Mouse (Mus musculus) C2C12 (cell line): ENCODE measurements around the gene Cd24a. TPM values are rescaled to one million over a fixed set of nuclear protein-coding genes. Genes with fewer than 3 reads are reported as not detected.

Source experiments
- H3K27me3 ChIP-seq: one replicate; pipeline ENCODE4 v1.6.1; 2011; ENCODE audit not compliant: control insufficient read depth, insufficient read depth, insufficient read length
- H3K36me3 ChIP-seq: one replicate; pipeline ENCODE4 v1.6.1; 2011; ENCODE audit not compliant: control insufficient read depth, insufficient read depth
- H3K4me3 ChIP-seq: one replicate; pipeline ENCODE4 v1.5.1; 2011; ENCODE audit warnings: mild to moderate bottlenecking, control low read depth; ENCODE audit not compliant: poor library complexity, insufficient read depth, severe bottlenecking
- H3K79me2 ChIP-seq: one replicate; pipeline ENCODE4 v1.6.1; 2011; ENCODE audit not compliant: control insufficient read depth, insufficient read depth
- H3K79me3 ChIP-seq: one replicate; pipeline ENCODE4 v1.6.1; 2011; ENCODE audit warnings: low read depth, control low read depth
- H3ac ChIP-seq: one replicate; pipeline ENCODE3; 2011; ENCODE audit warnings: low read depth; ENCODE audit not compliant: control insufficient read depth, insufficient read length
- CEBPB ChIP-seq: IDR thresholded peaks from one replicate; pipeline ENCODE4 v1.6.1; 2011; ENCODE audit warnings: low read depth, mild to moderate bottlenecking, control low read depth, moderate library complexity
- CTCF ChIP-seq: IDR thresholded peaks from one replicate; pipeline ENCODE4 v1.5.1; 2011; ENCODE audit not compliant: control insufficient read depth, insufficient read depth, insufficient read length
- FOSL1 ChIP-seq: IDR thresholded peaks from one replicate; pipeline ENCODE4 v1.8.0; 2011; ENCODE audit warnings: mild to moderate bottlenecking, low read length; ENCODE audit not compliant: poor library complexity, insufficient read depth, severe bottlenecking
- MAX ChIP-seq: IDR thresholded peaks from one replicate; pipeline ENCODE4 v1.6.1; 2011; ENCODE audit warnings: mild to moderate bottlenecking, control low read depth
- MYOD1 ChIP-seq: IDR thresholded peaks from one replicate; pipeline ENCODE4 v1.6.1; 2011; ENCODE audit warnings: low read depth; ENCODE audit not compliant: control insufficient read depth, insufficient read length
- MYOG ChIP-seq: IDR thresholded peaks from one replicate; pipeline ENCODE4 v1.6.1; 2011; ENCODE audit not compliant: control insufficient read depth, insufficient read length; ENCODE audit errors: extremely low read depth
- USF1 ChIP-seq: IDR thresholded peaks from one replicate; pipeline ENCODE4 v1.6.1; 2011; ENCODE audit warnings: low read depth, mild to moderate bottlenecking, control low read depth, moderate library complexity
- polyA plus RNA-seq: library from polyadenylated mRNA; unstranded; fragments of >200 nt; fragmentation: generic; extraction: Trizol; gene quantifications from one replicate; pipeline ENCODE4 v1.2.1, GENCODE M21; 2012; ENCODE audit warnings: missing spikeins

Cd24a gene
- polyA plus RNA-seq, 1 experiment = 83.6 TPM

DNA sequence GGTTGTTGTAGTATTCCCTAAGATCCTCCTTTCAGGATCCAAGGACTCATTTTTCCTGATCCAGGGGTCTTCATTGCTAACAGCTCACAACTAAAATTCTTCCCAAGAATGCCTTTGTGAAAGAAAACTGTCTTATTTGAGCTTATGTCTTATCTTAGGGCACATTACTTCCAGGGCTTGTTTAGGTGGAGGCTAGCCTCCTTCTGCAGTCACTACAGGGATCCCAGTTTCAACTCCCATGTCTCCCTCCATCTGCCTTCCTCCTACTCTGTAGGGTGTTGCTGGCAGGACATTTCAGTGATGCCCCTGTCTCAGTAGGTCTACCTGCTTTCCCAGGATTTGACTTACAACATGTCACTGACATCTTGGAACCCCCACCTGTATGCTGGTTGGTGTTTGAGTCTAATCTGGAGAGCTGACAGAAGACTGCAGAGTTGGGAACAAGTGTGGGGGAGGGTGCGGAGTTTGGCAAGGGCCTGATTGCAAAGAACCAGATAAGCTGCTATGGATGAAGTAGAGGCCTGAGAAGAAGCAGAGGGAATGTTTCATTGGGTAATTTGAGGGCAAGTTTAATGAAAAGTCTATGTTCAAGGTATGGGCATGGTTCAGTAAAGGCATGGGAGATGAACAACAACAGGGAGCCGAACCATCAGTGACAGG, 20.1 kb downstream of the Cd24a start:
- Histone ChIP-seq H3K36me3 (no peaks in the 10 kb centered on the region), H3K79me3 (no peaks in the 10 kb centered on the region), H3K27me3 (no peaks in the 10 kb centered on the region), H3K79me2 (no peaks in the 10 kb centered on the region), H3K4me3 (no peak overlapping the region), H3ac (no peak overlapping the region)
- no peak for TF ChIP-seq FOSL1
- TF ChIP-seq MYOG = no peak
- TF ChIP-seq CTCF = no peak
- no peak for TF ChIP-seq USF1

- H3K36me3 ChIP-seq = no peaks in the 10 kb centered on the region
- no peak overlapping the region for H3K4me3 ChIP-seq
Measured at GRCm38 (mm10) chr10:43601039-43601438, 23.0 kb downstream of the Cd24a start.

DNA sequence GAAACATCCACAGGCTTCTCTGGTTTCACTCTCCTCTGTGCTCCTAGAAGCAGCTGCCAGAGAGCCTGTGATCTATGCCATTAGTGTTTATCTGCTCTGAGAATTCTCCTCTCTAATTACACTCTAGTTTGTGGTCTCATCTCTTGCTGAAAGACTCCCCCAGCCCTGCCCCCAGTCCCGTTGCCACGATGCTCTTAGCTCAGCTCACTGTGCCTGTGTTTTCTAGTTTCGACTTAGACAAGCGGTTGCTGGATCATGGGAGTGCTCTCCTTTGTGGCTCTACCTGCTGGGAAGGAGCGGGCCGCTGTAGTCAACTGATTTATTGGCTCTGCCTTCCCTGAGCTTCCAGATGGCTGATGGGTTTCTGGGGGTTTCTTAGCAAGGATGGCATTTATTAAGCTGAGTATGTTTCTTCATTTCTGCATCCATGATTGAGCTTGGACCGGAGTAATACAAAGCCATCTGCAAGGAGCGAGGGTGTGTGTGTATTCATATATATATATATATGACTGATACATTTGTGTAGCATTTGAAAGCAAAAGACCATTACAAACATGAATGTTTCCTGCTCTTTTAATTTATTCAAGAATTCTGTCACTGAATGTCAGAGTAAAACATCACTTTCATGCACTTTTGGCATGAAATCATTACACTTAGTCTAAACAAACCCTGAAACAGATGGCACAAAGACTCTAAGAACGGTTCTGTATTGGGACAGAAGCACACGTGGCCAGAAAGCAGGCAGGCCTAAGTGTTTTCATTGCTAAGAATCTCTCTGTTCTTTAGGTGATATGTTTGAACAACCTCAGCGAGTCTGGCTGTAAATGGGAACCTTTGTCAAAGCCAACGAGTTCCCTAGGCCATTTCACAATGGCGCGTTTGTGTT, 23.7 kb downstream of the Cd24a start:
- H3K79me3 ChIP-seq = no peaks in the 10 kb centered on the region
- TF ChIP-seq MYOD1 = no peak
- TF ChIP-seq USF1 = no peak
- TF ChIP-seq CEBPB = no peak
- no peak for TF ChIP-seq CTCF
- H3K4me3 ChIP-seq = no peak overlapping the region
- no peaks in the 10 kb centered on the region for H3K36me3 ChIP-seq
- no peaks in the 10 kb centered on the region for H3K27me3 ChIP-seq
- H3ac ChIP-seq = no peak overlapping the region
- no peaks in the 10 kb centered on the region for H3K79me2 ChIP-seq

More at GRCm38 (mm10) chr10:43601039-43601438, 23.0 kb downstream of the Cd24a start:
- H3K79me2 ChIP-seq = no peaks in the 10 kb centered on the region
- H3K79me3 ChIP-seq = no peaks in the 10 kb centered on the region
- TF ChIP-seq USF1 = no peak
- no peak for TF ChIP-seq MAX
- no peak for TF ChIP-seq CTCF
- TF ChIP-seq MYOG = no peak
- H3K27me3 ChIP-seq = no peaks in the 10 kb centered on the region
- no peak overlapping the region for H3ac ChIP-seq

- Histone ChIP-seq H3K27me3 (no peaks in the 10 kb centered on the region), H3K4me3 (no peak overlapping the region), H3K36me3 (no peaks in the 10 kb centered on the region), H3K79me3 (no peaks in the 10 kb centered on the region), H3K79me2 (no peaks in the 10 kb centered on the region), H3ac (no peak overlapping the region)
- no peak for TF ChIP-seq CTCF
- TF ChIP-seq MYOD1 = no peak
- no peak for TF ChIP-seq USF1
- TF ChIP-seq MYOG = no peak
- no peak for TF ChIP-seq FOSL1
Measured at GRCm38 (mm10) chr10:43603975-43604686, 26.0 kb downstream of the Cd24a start.

GRCm38 (mm10) chr10:43604687-43605250, 26.7 kb downstream of the Cd24a start:
- H3K36me3 ChIP-seq = no peaks in the 10 kb centered on the region
- no peaks in the 10 kb centered on the region for H3K79me2 ChIP-seq
- no peaks in the 10 kb centered on the region for H3K79me3 ChIP-seq
- no peak for TF ChIP-seq USF1
- no peak for TF ChIP-seq FOSL1
- TF ChIP-seq CEBPB = no peak
- TF ChIP-seq MYOG = no peak
- no peak for TF ChIP-seq CTCF
- no peak for TF ChIP-seq MYOD1
- TF ChIP-seq MAX = no peak
- H3K4me3 ChIP-seq = no peak overlapping the region
- no peaks in the 10 kb centered on the region for H3K27me3 ChIP-seq
- no peak overlapping the region for H3ac ChIP-seq

DNA sequence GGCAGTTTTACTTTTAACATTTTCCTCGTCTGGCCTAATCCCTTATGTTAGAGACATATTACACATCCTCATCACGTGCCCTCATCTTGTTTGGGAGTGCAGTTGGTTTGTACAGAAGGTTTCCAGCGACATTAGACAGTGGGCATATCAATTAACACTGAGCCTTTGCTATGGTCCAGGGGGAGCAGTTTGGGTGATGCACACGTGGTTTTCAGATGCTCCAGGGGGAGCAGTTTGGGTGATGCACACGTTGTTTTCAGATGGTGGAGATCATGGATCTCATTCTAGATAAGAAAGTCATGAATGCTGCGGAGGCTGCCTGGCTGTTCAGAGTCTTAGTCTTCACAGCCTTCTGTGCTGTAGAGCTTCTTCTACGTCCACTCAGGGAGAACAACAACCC, 27.8 kb downstream of the Cd24a start:
- no peak overlapping the region for H3K4me3 ChIP-seq
- no peaks in the 10 kb centered on the region for H3K79me3 ChIP-seq
- no peak for TF ChIP-seq MAX
- no peak for TF ChIP-seq CEBPB
- TF ChIP-seq MYOD1 = no peak
- TF ChIP-seq MYOG = no peak
- no peaks in the 10 kb centered on the region for H3K79me2 ChIP-seq
- no peaks in the 10 kb centered on the region for H3K36me3 ChIP-seq
- H3ac ChIP-seq = no peak overlapping the region
- H3K27me3 ChIP-seq = no peaks in the 10 kb centered on the region
